Mouse (Mus musculus) forelimb bud, embryonic 11.5 days (tissue): ENCODE measurements around the gene Strap.

Experiments used
- DNase-seq: peaks from one replicate; pipeline ENCODE4 v3.0.0-alpha.2; 2012; ENCODE audit warnings: low read depth, low spot score

Gene Strap

GRCm38 (mm10) chr6:137774166-137774565 lies 39.3 kb downstream of the Strap start:
- DNase-seq = no peak

- DNase-seq = no peak
These were observed 40.3 kb downstream of the Strap start for GRCm38 (mm10) chr6:137775159-137775558.

- DNase-seq = no peak
These were observed 42.1 kb downstream of the Strap start for GRCm38 (mm10) chr6:137776981-137777380.

- no peak for DNase-seq
These were observed 49.2 kb downstream of the Strap start for GRCm38 (mm10) chr6:137783899-137784637.

- DNase-seq = peak; percentile 62
These were observed 54.2 kb downstream of the Strap start for GRCm38 (mm10) chr6:137788976-137789590.

- DNase-seq = no peak
These were observed 54.8 kb downstream of the Strap start for GRCm38 (mm10) chr6:137789658-137790057.

- no peak for DNase-seq
These were observed 60.6 kb downstream of the Strap start for GRCm38 (mm10) chr6:137795494-137795893.

GRCm38 (mm10) chr6:137796596-137797567 lies 62.0 kb downstream of the Strap start:
- peak; percentile 48 for DNase-seq

- DNase-seq = no peak
These were observed 64.4 kb downstream of the Strap start for GRCm38 (mm10) chr6:137799253-137799652.
